Mouse (Mus musculus) spleen, adult 2 months (tissue): ENCODE data around the gene Ormdl1.
A peak's percentile ranks its signal among the peaks of the same experiment; 100 is the strongest.

ENCODE experiments used
- CTCF ChIP-seq: fragments of 200-500 bp; IDR thresholded peaks from 2 replicates; pipeline ENCODE4 v1.5.1; 2011; ENCODE audit warnings: mild to moderate bottlenecking, inconsistent platforms; ENCODE audit not compliant: insufficient read depth, insufficient read length, insufficient replicate concordance; ENCODE audit errors: extremely low read depth
- POLR2A ChIP-seq: fragments of 200-500 bp; IDR thresholded peaks from 2 replicates; pipeline ENCODE4 v1.6.1; 2011; ENCODE audit warnings: low read depth, low read length, inconsistent platforms

GRCm38 (mm10) chr1:53296581-53297383 is at the start of gene Ormdl1, which contains the start of the genes Pms1 and Gm28778:
- TF ChIP-seq CTCF, result peak; percentile 18; the same call in 1 of the 2 replicates
- TF ChIP-seq POLR2A, result peak; percentile 76
